Comparison of ENCODE assay signal across 26 mouse cellular contexts in the genomic region with DNA sequence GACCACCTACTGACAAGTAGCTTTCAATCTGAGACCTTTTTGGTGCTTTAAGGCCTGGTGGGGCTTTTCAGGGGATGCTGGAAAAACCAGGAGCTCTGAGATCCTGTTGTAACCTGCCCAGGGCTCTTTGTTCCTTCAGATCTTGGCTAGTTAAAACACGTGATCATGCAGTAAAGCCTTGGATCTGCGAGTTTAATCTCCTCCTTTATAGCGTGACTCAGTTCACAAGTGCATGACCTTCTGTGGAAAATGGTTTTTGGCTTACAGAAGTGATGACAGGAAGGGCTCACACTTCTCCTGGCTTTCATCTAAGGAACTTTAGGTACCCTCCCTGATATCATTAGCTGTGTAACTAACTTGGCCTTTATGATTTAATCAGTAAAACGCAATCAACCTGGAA.
A peak's percentile ranks its signal among the peaks of the same experiment; 100 is the strongest.
DNase-seq lines count a peak whose midpoint lies in the region; ATAC-seq and TF ChIP-seq lines count a peak whose summit lies in the region.
"Had no signal": no experiment of that assay in that cellular context is flagged by ENCODE, and none has a peak within 500 bp of the region (broad histone marks: within the 10 kb centered on the region; RNA-seq: fewer than 3 reads in every experiment).

No protein-coding gene starts in this region.

- H3K79me2 ChIP-seq in heart, adult 2 months (replicated peaks; ENCODE audit: control insufficient read depth, insufficient read depth, low read length), result no peaks in the 10 kb centered on the region

- TF ChIP-seq EP300 in heart, adult 2 months (IDR thresholded peaks at IDR 0.05; ENCODE audit: insufficient read depth, low read depth, low read length), result no peak

- no peaks in the 10 kb centered on the region for H3K36me3 ChIP-seq in embryonic facial prominence, embryonic 14.5 days (ENCODE audit: control insufficient read depth, insufficient read depth, low read length)
- no peaks in the 10 kb centered on the region for H3K36me3 ChIP-seq in embryonic facial prominence, embryonic 10.5 days (replicated peaks)
- no peaks in the 10 kb centered on the region for H3K36me3 ChIP-seq in stomach, embryonic 16.5 days (ENCODE audit: control insufficient read depth, insufficient read depth, low read length)
- H3K36me3 ChIP-seq in heart, adult 2 months (ENCODE audit: control insufficient read depth, insufficient read depth, low read length), result no peaks in the 10 kb centered on the region
- H3K36me3 ChIP-seq: embryonic facial prominence, embryonic 13.5 days; forebrain, embryonic 10.5 days; forebrain, embryonic 15.5 days; G1E had no signal

- no peak overlapping the region for H3K4me2 ChIP-seq in embryonic facial prominence, embryonic 14.5 days (ENCODE audit: low read depth, low read length)
- no peak overlapping the region for H3K4me2 ChIP-seq in stomach, embryonic 16.5 days (ENCODE audit: low read depth, low read length)
- H3K4me2 ChIP-seq: embryonic facial prominence, embryonic 13.5 days; forebrain, embryonic 13.5 days; forebrain, embryonic 15.5 days had no signal

- H3K9ac ChIP-seq in embryonic facial prominence, embryonic 14.5 days (ENCODE audit: low read depth, low read length), result no peak overlapping the region
- H3K9ac ChIP-seq in stomach, embryonic 16.5 days (ENCODE audit: low read length), result no peak overlapping the region
- H3K9ac ChIP-seq in heart, adult 2 months (ENCODE audit: low read depth, low read length), result no peak overlapping the region
- H3K9ac ChIP-seq: embryonic facial prominence, embryonic 13.5 days; forebrain, embryonic 13.5 days; forebrain, embryonic 15.5 days; forebrain, postnatal 0 days had no signal

- H3K4me1 ChIP-seq in embryonic facial prominence, embryonic 14.5 days (ENCODE audit: control insufficient read depth, insufficient read depth, low read length), result no peaks in the 10 kb centered on the region
- no peaks in the 10 kb centered on the region for H3K4me1 ChIP-seq in embryonic facial prominence, embryonic 10.5 days
- no peaks in the 10 kb centered on the region for H3K4me1 ChIP-seq in stomach, embryonic 16.5 days (ENCODE audit: control insufficient read depth, insufficient read depth, low read length)
- H3K4me1 ChIP-seq in heart, adult 2 months (ENCODE audit: control insufficient read depth, insufficient read depth, low read length), result no peaks in the 10 kb centered on the region
- H3K4me1 ChIP-seq: embryonic facial prominence, embryonic 13.5 days; forebrain, embryonic 10.5 days; forebrain, embryonic 13.5 days had no signal

- no peaks in the 10 kb centered on the region for H3K9me3 ChIP-seq in embryonic facial prominence, embryonic 14.5 days (ENCODE audit: control insufficient read depth, low read length)
- no peaks in the 10 kb centered on the region for H3K9me3 ChIP-seq in embryonic facial prominence, embryonic 10.5 days
- H3K9me3 ChIP-seq in stomach, embryonic 16.5 days (replicated peaks; ENCODE audit: control insufficient read depth, low read length), result no peaks in the 10 kb centered on the region
- H3K9me3 ChIP-seq: embryonic facial prominence, embryonic 13.5 days; forebrain, embryonic 10.5 days; forebrain, embryonic 13.5 days; forebrain, embryonic 15.5 days; G1E had no signal

- ATAC-seq in embryonic facial prominence, embryonic 14.5 days (ENCODE audit: low read depth), result no peak
- 0 out of 2 replicates have a peak, but pooled peaks have one; percentile 29 for ATAC-seq in stomach, embryonic 16.5 days (ENCODE audit: insufficient read depth, low FRiP score)
- ATAC-seq: activated CD4-positive, CD25-positive, alpha-beta regulatory T cell, adult 4 months; CD4-positive, CD25-positive, alpha-beta regulatory T cell, adult 4 months; forebrain, embryonic 13.5 days; forebrain, embryonic 15.5 days; forebrain, postnatal 0 days; Patski had no signal

- no peak for TF ChIP-seq CTCF in heart, adult 2 months (IDR thresholded peaks at IDR 0.05)

- no peak for TF ChIP-seq POLR2A in heart, adult 2 months (IDR thresholded peaks at IDR 0.05; ENCODE audit: insufficient read depth, low read depth, low read length)

- H3K4me3 ChIP-seq in embryonic facial prominence, embryonic 14.5 days (ENCODE audit: low read depth, low read length), result no peak overlapping the region
- H3K4me3 ChIP-seq in embryonic facial prominence, embryonic 10.5 days, result no peak overlapping the region
- H3K4me3 ChIP-seq in stomach, embryonic 16.5 days (replicated peaks; ENCODE audit: low read length), result no peak overlapping the region
- no peak overlapping the region for H3K4me3 ChIP-seq in heart, adult 2 months
- H3K4me3 ChIP-seq: embryonic facial prominence, embryonic 13.5 days; forebrain, embryonic 10.5 days; forebrain, embryonic 13.5 days; forebrain, embryonic 15.5 days had no signal

- WGBS in embryonic facial prominence, embryonic 14.5 days, result 67% methylated on average over 4 of the region's 4 CpGs
- 85% methylated on average over 4 of the region's 4 CpGs for WGBS in embryonic facial prominence, embryonic 10.5 days
- 71% methylated on average over 4 of the region's 4 CpGs for WGBS in stomach, embryonic 16.5 days
- 64% methylated on average over 4 of the region's 4 CpGs for WGBS in heart, adult 2 months

- H3K27me3 ChIP-seq in embryonic facial prominence, embryonic 14.5 days (replicated peaks; ENCODE audit: control insufficient read depth, insufficient read depth, low read length), result no peaks in the 10 kb centered on the region
- no peaks in the 10 kb centered on the region for H3K27me3 ChIP-seq in embryonic facial prominence, embryonic 10.5 days (replicated peaks; ENCODE audit: low read depth, poor library complexity, severe bottlenecking)
- no peaks in the 10 kb centered on the region for H3K27me3 ChIP-seq in stomach, embryonic 16.5 days (ENCODE audit: control insufficient read depth, insufficient read depth, low read length)
- no peaks in the 10 kb centered on the region for H3K27me3 ChIP-seq in heart, adult 2 months (ENCODE audit: control insufficient read depth, insufficient read depth, low read length)
- H3K27me3 ChIP-seq: CH12.LX; embryonic facial prominence, embryonic 13.5 days; forebrain, embryonic 13.5 days; forebrain, embryonic 15.5 days; Patski had no signal

- intact Hi-C loops in heart, adult 2 months (cut with DNase I), result no loop called here

- DNase-seq in embryonic facial prominence, embryonic 14.5 days (ENCODE audit: low spot score), result peak; percentile 38
- DNase-seq in embryonic facial prominence, embryonic 10.5 days (ENCODE audit: low spot score), result no peak
- DNase-seq in urinary bladder, postnatal 14 days (ENCODE audit: low spot score), result peak; percentile 24
- no peak for DNase-seq in urinary bladder, adult 2 months (ENCODE audit: low spot score)
- DNase-seq in layer of hippocampus, postnatal 10 days (ENCODE audit: low spot score in 2 of 2), result no peak
- DNase-seq in heart, adult 2 months, result no peak
- DNase-seq: adrenal gland, adult 8-10 months; adrenal gland, postnatal 14 days; adrenal gland, postnatal 36 days; B cell, adult 2 months; cerebellum, adult 11-12 months; cerebellum, adult 2 months; cerebellum, adult 9-10 months; cerebellum, postnatal 10 days; cerebellum, postnatal 25 days; forebrain, postnatal 0 days had no signal

- no peak overlapping the region for H3K27ac ChIP-seq in embryonic facial prominence, embryonic 14.5 days (replicated peaks; ENCODE audit: low read depth, low read length)
- no peak overlapping the region for H3K27ac ChIP-seq in embryonic facial prominence, embryonic 10.5 days (replicated peaks)
- H3K27ac ChIP-seq in stomach, embryonic 16.5 days (ENCODE audit: low read length), result peak overlapping the region; percentile 46; the same call in 1 of the 2 replicates
- H3K27ac ChIP-seq in heart, adult 2 months, result no peak overlapping the region
- H3K27ac ChIP-seq: embryonic facial prominence, embryonic 13.5 days; forebrain, embryonic 10.5 days; forebrain, embryonic 13.5 days; forebrain, embryonic 15.5 days had no signal

Comparison
In these comparisons a context has a peak if more than half of its experiments do, and no peak if none do; other contexts are left out.
1. DNase-seq: peak in embryonic facial prominence, embryonic 14.5 days (single experiment) and urinary bladder, postnatal 14 days (single experiment); none in embryonic facial prominence, embryonic 10.5 days (single experiment), urinary bladder, adult 2 months (single experiment), layer of hippocampus, postnatal 10 days (0 of 2) and heart, adult 2 months (0 of 2).